Mouse (Mus musculus) midbrain, embryonic 16.5 days (tissue): ENCODE data around the gene Il4i1. TPM values are rescaled to one million over a fixed set of nuclear protein-coding genes. Genes with fewer than 3 reads are reported as not detected.

Source experiments
- ATAC-seq: fragments of 200-750 bp; cut with Nextera tagmentation; 2 replicates; pipeline ENCODE4 v1.8.0; 2017; ENCODE audit warnings: moderate TSS enrichment
- H3K27ac ChIP-seq: fragments of 300-500 bp; sonication (generic); 2 replicates; pipeline ENCODE4 v1.5.1; 2014; ENCODE audit warnings: mild to moderate bottlenecking, low read length, mixed read lengths
- H3K27me3 ChIP-seq: fragments of 300-500 bp; sonication (generic); 2 replicates; pipeline ENCODE4 v1.6.1; 2014; ENCODE audit warnings: low read depth, low read length, mixed read lengths; ENCODE audit not compliant: control insufficient read depth, insufficient read depth
- H3K36me3 ChIP-seq: fragments of 300-500 bp; sonication (generic); 2 replicates; pipeline ENCODE4 v1.6.1; 2014; ENCODE audit warnings: mild to moderate bottlenecking, low read length, moderate library complexity, mixed read lengths; ENCODE audit not compliant: control insufficient read depth, insufficient read depth
- H3K4me1 ChIP-seq: fragments of 300-500 bp; sonication (generic); 2 replicates; pipeline ENCODE4 v1.6.1; 2014; ENCODE audit warnings: mild to moderate bottlenecking, low read length, mixed read lengths; ENCODE audit not compliant: control insufficient read depth, insufficient read depth
- H3K4me2 ChIP-seq: fragments of 300-500 bp; sonication (generic); 2 replicates; pipeline ENCODE4 v1.6.1; 2014; ENCODE audit warnings: mild to moderate bottlenecking, low read length, mixed read lengths
- H3K4me3 ChIP-seq: fragments of 300-500 bp; sonication (generic); 2 replicates; pipeline ENCODE4 v1.5.1; 2014; ENCODE audit warnings: low read depth, mild to moderate bottlenecking, low read length, moderate library complexity, mixed read lengths
- H3K9ac ChIP-seq: fragments of 300-500 bp; sonication (generic); 2 replicates; pipeline ENCODE4 v1.6.1; 2014; ENCODE audit warnings: low read depth, low read length, mixed read lengths
- H3K9me3 ChIP-seq: fragments of 300-500 bp; sonication (generic); replicated peaks from 2 replicates; pipeline ENCODE4 v1.6.1; 2014; ENCODE audit warnings: mild to moderate bottlenecking, low read length, mixed read lengths; ENCODE audit not compliant: control insufficient read depth, poor library complexity, severe bottlenecking
- WGBS: fragments of 180-500 bp; shearing (Covaris S2); extraction: QIAGEN DNeasy Blood & Tissue Kit; methylation state at CpG from one replicate; pipeline ENCODE4 v1.1.7; 2014; 5-methylcytosine and 5-hydroxymethylcytosine counted together
- polyA plus RNA-seq: library from polyadenylated mRNA; unstranded; fragments of >200 nt; fragmentation: Nextera tagmentation; extraction: Ambion mirVana; gene quantifications from 2 replicates; pipeline ENCODE4 v1.2.1, GENCODE M21; 2015

Il4i1 gene
- polyA plus RNA-seq, 1 experiment from 2014 or later, result 1.0 TPM

- Histone ChIP-seq H3K4me1 (peaks cover 42% of the 10 kb centered on the region), H3K36me3 (peaks cover 38% of the 10 kb centered on the region)
- ATAC-seq, result no peak
Observed at GRCm38 (mm10) chr7:44863982-44864494, 47.9 kb downstream of the Il4i1 start.

GRCm38 (mm10) chr7:44864595-44865542 lies 48.7 kb downstream of the Il4i1 start:
- no peaks in the 10 kb centered on the region for H3K27me3 ChIP-seq
- ATAC-seq, result no peak
- no peak overlapping the region for H3K4me2 ChIP-seq
- no peak overlapping the region for H3K4me3 ChIP-seq
- H3K36me3 ChIP-seq, result peaks cover 38% of the 10 kb centered on the region
- 0 out of 2 replicates have a peak overlapping the region, but pooled peaks have one; percentile 21 for H3K9ac ChIP-seq
- 81% methylated on average over 24 of the region's 24 CpGs for WGBS
- H3K4me1 ChIP-seq, result peaks cover 42% of the 10 kb centered on the region
- no peaks in the 10 kb centered on the region for H3K9me3 ChIP-seq
- 0 out of 2 replicates have a peak overlapping the region, but pooled peaks have one; percentile 13 for H3K27ac ChIP-seq

More at GRCm38 (mm10) chr7:44863982-44864494, 47.9 kb downstream of the Il4i1 start:
- H3K27ac ChIP-seq, result no peak overlapping the region
- no peaks in the 10 kb centered on the region for H3K9me3 ChIP-seq
- H3K4me3 ChIP-seq, result no peak overlapping the region
- no peak overlapping the region for H3K4me2 ChIP-seq
- H3K27me3 ChIP-seq, result no peaks in the 10 kb centered on the region
- 83% methylated on average over 11 of the region's 11 CpGs for WGBS
- H3K9ac ChIP-seq, result no peak overlapping the region

GRCm38 (mm10) chr7:44866276-44867009 lies 50.3 kb downstream of the Il4i1 start:
- H3K4me3 ChIP-seq, result peak overlapping the region; percentile 7
- peaks cover 38% of the 10 kb centered on the region for H3K36me3 ChIP-seq
- H3K9ac ChIP-seq, result peak overlapping the region; percentile 93
- no peaks in the 10 kb centered on the region for H3K27me3 ChIP-seq
- 53% methylated on average over 15 of the region's 15 CpGs for WGBS
- H3K4me1 ChIP-seq, result peaks cover 44% of the 10 kb centered on the region
- H3K4me2 ChIP-seq, result peak overlapping the region; percentile 97
- H3K9me3 ChIP-seq, result no peaks in the 10 kb centered on the region
- no peak for ATAC-seq
- peak overlapping the region; percentile 38; the same call in 1 of the 2 replicates for H3K27ac ChIP-seq

GRCm38 (mm10) chr7:44867010-44867702 lies 51.0 kb downstream of the Il4i1 start:
- Histone ChIP-seq H3K36me3 (peaks cover 34% of the 10 kb centered on the region), H3K9ac (peak overlapping the region; percentile 93), H3K27me3 (no peaks in the 10 kb centered on the region), H3K9me3 (no peaks in the 10 kb centered on the region), H3K27ac (no peak overlapping the region), H3K4me1 (peaks cover 44% of the 10 kb centered on the region), H3K4me2 (peak overlapping the region; percentile 97), H3K4me3 (peak overlapping the region; percentile 76)
- ATAC-seq, result no peak
- 71% methylated on average over 19 of the region's 19 CpGs for WGBS

GRCm38 (mm10) chr7:44867802-44868201 lies 51.6 kb downstream of the Il4i1 start:
- Histone ChIP-seq H3K4me2 (peak overlapping the region; percentile 97), H3K4me3 (peak overlapping the region; percentile 76), H3K27ac (no peak overlapping the region), H3K9me3 (no peaks in the 10 kb centered on the region), H3K9ac (peak overlapping the region; percentile 93), H3K4me1 (peaks cover 44% of the 10 kb centered on the region), H3K36me3 (peaks cover 28% of the 10 kb centered on the region), H3K27me3 (no peaks in the 10 kb centered on the region)
- no peak for ATAC-seq
- 47% methylated on average over 9 of the region's 9 CpGs for WGBS

- ATAC-seq, result no peak
- WGBS, result 4% methylated on average over 16 of the region's 16 CpGs
- no peaks in the 10 kb centered on the region for H3K27me3 ChIP-seq
- H3K27ac ChIP-seq, result peak overlapping the region; percentile 100
- no peaks in the 10 kb centered on the region for H3K9me3 ChIP-seq
- peaks cover 21% of the 10 kb centered on the region for H3K36me3 ChIP-seq
- peaks cover 44% of the 10 kb centered on the region for H3K4me1 ChIP-seq
- H3K4me2 ChIP-seq, result peak overlapping the region; percentile 97
- peak overlapping the region; percentile 76 for H3K4me3 ChIP-seq
- H3K9ac ChIP-seq, result peak overlapping the region; percentile 93
Observed at GRCm38 (mm10) chr7:44868465-44868864, 52.3 kb downstream of the Il4i1 start.

GRCm38 (mm10) chr7:44868919-44869696 lies 52.9 kb downstream of the Il4i1 start:
- H3K4me1 ChIP-seq, result peaks cover 44% of the 10 kb centered on the region
- H3K4me3 ChIP-seq, result peak overlapping the region; percentile 76
- H3K9me3 ChIP-seq, result no peaks in the 10 kb centered on the region

More at GRCm38 (mm10) chr7:44868919-44869696, 52.9 kb downstream of the Il4i1 start:
- no peaks in the 10 kb centered on the region for H3K27me3 ChIP-seq
- H3K27ac ChIP-seq, result peak overlapping the region; percentile 100
- peaks cover 15% of the 10 kb centered on the region for H3K36me3 ChIP-seq
- H3K4me2 ChIP-seq, result peak overlapping the region; percentile 97
- WGBS, result 0% methylated on average over 73 of the region's 108 CpGs
- H3K9ac ChIP-seq, result peak overlapping the region; percentile 93
- peak; percentile 26 for ATAC-seq
